Comparison of ENCODE assay signal across 8 mouse cellular contexts in the genomic region with DNA sequence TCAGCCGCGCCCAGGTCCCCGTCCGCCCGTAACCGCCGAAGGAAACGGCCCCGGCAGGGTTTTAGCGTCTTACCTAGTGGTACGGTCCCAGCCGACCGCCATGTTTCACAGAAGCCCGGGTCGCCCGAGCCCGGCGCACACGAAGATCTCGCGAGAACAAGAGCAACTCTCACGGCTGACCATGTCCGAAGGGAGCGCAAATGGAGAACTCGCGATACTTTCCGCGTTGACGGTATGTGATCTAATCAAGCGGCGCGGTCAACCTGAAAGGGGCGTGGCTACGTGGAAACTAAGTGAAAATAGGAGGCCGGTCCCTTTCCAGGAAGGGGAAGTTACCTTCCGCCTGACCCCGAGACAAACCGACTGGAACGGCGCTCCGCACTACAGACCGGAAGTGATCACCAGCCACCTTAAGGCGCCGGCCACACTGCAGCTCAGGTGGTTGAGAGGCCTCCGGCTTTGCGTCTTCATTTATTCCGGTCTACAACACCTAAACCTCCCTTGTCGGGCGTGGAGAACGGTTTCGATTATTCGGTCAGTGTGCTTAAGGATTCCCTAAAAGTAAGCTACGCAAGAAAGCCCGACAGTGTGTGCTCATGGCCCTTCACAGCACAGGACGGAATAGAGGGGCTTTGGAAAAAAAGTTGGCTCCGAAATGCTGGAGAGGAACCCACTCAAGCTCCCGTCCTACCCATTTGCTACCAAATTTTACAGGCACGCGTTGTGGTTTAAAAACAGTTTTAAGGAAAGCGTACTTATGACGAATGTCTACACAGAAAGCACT. TPM values are rescaled to one million over a fixed set of nuclear protein-coding genes. Genes with fewer than 3 reads are reported as not detected.
DNase-seq lines count a peak whose midpoint lies in the region; ATAC-seq lines count a peak whose summit lies in the region.

TSS of gene Ergic2 (minus strand) at position 478 of the 784 bp plus-strand sequence.

- no peaks in the 10 kb centered on the region for H3K9me3 ChIP-seq in hindbrain, embryonic 15.5 days

- H3K27me3 ChIP-seq in hindbrain, embryonic 15.5 days, result no peaks in the 10 kb centered on the region

- H3K27ac ChIP-seq in hindbrain, embryonic 15.5 days (replicated peaks), result peak within 1 kb of the TSS; percentile 90

- ATAC-seq in hindbrain, embryonic 15.5 days (ENCODE audit: low FRiP score, low read depth), result peak; percentile 99

- H3K9ac ChIP-seq in hindbrain, embryonic 15.5 days, result peak within 1 kb of the TSS; percentile 98

- H3K4me2 ChIP-seq in hindbrain, embryonic 15.5 days, result peak within 1 kb of the TSS; percentile 65

- WGBS in hindbrain, embryonic 15.5 days, result 1% methylated on average over 61 of the region's 61 CpGs

- peaks cover 28% of the 10 kb centered on the region for H3K4me1 ChIP-seq in hindbrain, embryonic 15.5 days (replicated peaks)

- DNase-seq in T-cell, adult 2 months (ENCODE audit: low spot score), result peak; percentile 95
- peak; percentile 96 to 99 for DNase-seq in cerebellum, postnatal 36 days
- peak; percentile 97 to 99 for DNase-seq in frontal cortex, postnatal 36 days (ENCODE audit: low spot score in 2 of 2)
- peak; percentile 99 for DNase-seq in left cerebral cortex, adult 11 months (ENCODE audit: low spot score)
- DNase-seq in lung, postnatal 4 days, result peak; percentile 98
- DNase-seq in retina, postnatal 7 days (ENCODE audit: low read depth, low spot score), result peak; percentile 99
- DNase-seq in urinary bladder, adult 2 months (ENCODE audit: low spot score), result peak; percentile 84

- peak within 1 kb of the TSS; percentile 89 for H3K4me3 ChIP-seq in hindbrain, embryonic 15.5 days

- H3K36me3 ChIP-seq in hindbrain, embryonic 15.5 days, result no peaks in the 10 kb centered on the region

RNA-seq across cellular contexts. Expression of gene Ergic2, which starts in this region (rescaled TPM):
- 182 and 212 TPM in 2 replicates for polyA plus RNA-seq in hindbrain, embryonic 15.5 days (2015; fragmentation: Nextera tagmentation; extraction: Ambion mirVana)
- polyA plus RNA-seq in urinary bladder, adult 2 months (2012; rRNA removed), result 61.0 and 82.6 TPM in 2 replicates

Comparison
In these comparisons a context has a peak if more than half of its experiments do, and no peak if none do; other contexts are left out.
1. Peak in every context shown above with its lines: DNase-seq, ATAC-seq, H3K4me3 ChIP-seq and H3K27ac ChIP-seq.